Mouse (Mus musculus) midbrain, postnatal 0 days (tissue): ENCODE results near the gene Rora. TPM values are rescaled to one million over a fixed set of nuclear protein-coding genes. Genes with fewer than 3 reads are reported as not detected.

Experiments used
- ATAC-seq: fragments of 200-750 bp; cut with Nextera tagmentation; 2 replicates; pipeline ENCODE4 v1.8.0; 2017; ENCODE audit warnings: moderate number of reproducible peaks, mild to moderate bottlenecking, moderate TSS enrichment, moderate library complexity; ENCODE audit not compliant: low FRiP score
- DNase-seq: peaks from one replicate; pipeline ENCODE4 v3.0.0-alpha.2; 2015; ENCODE audit warnings: low spot score
- H3K27ac ChIP-seq: fragments of 300-500 bp; sonication (generic); 2 replicates; pipeline ENCODE4 v1.5.1; 2014; ENCODE audit warnings: low read depth, mild to moderate bottlenecking, low read length, mixed read lengths
- H3K27me3 ChIP-seq: fragments of 300-500 bp; sonication (generic); 2 replicates; pipeline ENCODE4 v1.6.1; 2014; ENCODE audit warnings: low read length, control low read depth, mixed read lengths; ENCODE audit not compliant: insufficient read depth
- H3K36me3 ChIP-seq: fragments of 300-500 bp; sonication (generic); 2 replicates; pipeline ENCODE4 v1.6.1; 2014; ENCODE audit warnings: low read length, control low read depth, mixed read lengths; ENCODE audit not compliant: insufficient read depth
- H3K4me1 ChIP-seq: fragments of 300-500 bp; sonication (generic); 2 replicates; pipeline ENCODE4 v1.6.1; 2014; ENCODE audit warnings: mild to moderate bottlenecking, control low read depth, antibody characterized with exemption, low read length, mixed read lengths; ENCODE audit not compliant: insufficient read depth
- H3K4me2 ChIP-seq: fragments of 300-500 bp; sonication (generic); 2 replicates; pipeline ENCODE4 v1.6.1; 2014; ENCODE audit warnings: low read depth, mild to moderate bottlenecking, low read length, mixed read lengths; ENCODE audit not compliant: poor library complexity, severe bottlenecking
- H3K4me3 ChIP-seq: fragments of 300-500 bp; sonication (generic); 2 replicates; pipeline ENCODE4 v1.5.1; 2014; ENCODE audit warnings: low read depth, mild to moderate bottlenecking, low read length, moderate library complexity
- H3K9ac ChIP-seq: fragments of 300-500 bp; sonication (generic); replicated peaks from 2 replicates; pipeline ENCODE4 v1.6.1; 2014; ENCODE audit warnings: mild to moderate bottlenecking, low read length, moderate library complexity, mixed read lengths; ENCODE audit not compliant: poor library complexity, severe bottlenecking
- H3K9me3 ChIP-seq: fragments of 300-500 bp; sonication (generic); 2 replicates; pipeline ENCODE4 v1.6.1; 2016; ENCODE audit warnings: low read length, control low read depth
- CTCF ChIP-seq: IDR thresholded peaks from 2 replicates; pipeline ENCODE4 v1.5.1; 2016; ENCODE audit warnings: antibody characterized with exemption, mild to moderate bottlenecking
- WGBS: fragments of 180-500 bp; shearing (Covaris S2); extraction: QIAGEN DNeasy Blood & Tissue Kit; methylation state at CpG from one replicate; pipeline ENCODE4 v1.1.7; 2014; 5-methylcytosine and 5-hydroxymethylcytosine counted together
- polyA plus RNA-seq: library from polyadenylated mRNA; unstranded; fragments of >200 nt; fragmentation: Nextera tagmentation; extraction: Ambion mirVana; gene quantifications from 2 replicates; pipeline ENCODE4 v1.2.1, GENCODE M21; 2015
- total RNA-seq: library from RNA; depleted of rRNA; stranded (reverse); fragments of >200 nt; gene quantifications from 2 replicates; pipeline ENCODE4 v1.2.3, GENCODE M21; 2014

Rora gene
- total and polyA plus RNA-seq, 2 experiments from 2014 or later, result 28.2 to 49.6 TPM

GRCm38 (mm10) chr9:68695496-68695969 is 41.9 kb downstream of the Rora start:
- H3K9me3 ChIP-seq, result no peaks in the 10 kb centered on the region
- no peak for TF ChIP-seq CTCF
- 44% methylated on average over 16 of the region's 16 CpGs for WGBS
- no peaks in the 10 kb centered on the region for H3K36me3 ChIP-seq
- H3K9ac ChIP-seq, result no peak overlapping the region
- H3K27ac ChIP-seq, result no peak overlapping the region
- ATAC-seq (no peak), DNase-seq (peak; percentile 63)
- H3K27me3 ChIP-seq, result no peaks in the 10 kb centered on the region
- H3K4me1 ChIP-seq, result no peaks in the 10 kb centered on the region
- no peak overlapping the region for H3K4me2 ChIP-seq
- no peak overlapping the region for H3K4me3 ChIP-seq

GRCm38 (mm10) chr9:68696425-68696956 is 42.9 kb downstream of the Rora start:
- Histone ChIP-seq H3K36me3 (no peaks in the 10 kb centered on the region), H3K27me3 (no peaks in the 10 kb centered on the region), H3K9ac (no peak overlapping the region), H3K9me3 (no peaks in the 10 kb centered on the region), H3K4me1 (no peaks in the 10 kb centered on the region), H3K4me3 (no peak overlapping the region), H3K4me2 (no peak overlapping the region), H3K27ac (no peak overlapping the region)
- ATAC-seq (no peak), DNase-seq (no peak)
- WGBS, result 94% methylated on average over 3 of the region's 3 CpGs
- no peak for TF ChIP-seq CTCF

GRCm38 (mm10) chr9:68699341-68699740 is 45.8 kb downstream of the Rora start:
- H3K9ac ChIP-seq, result no peak overlapping the region
- H3K4me2 ChIP-seq, result no peak overlapping the region
- WGBS, result 94% methylated on average over 1 of the region's 1 CpGs
- H3K9me3 ChIP-seq, result no peaks in the 10 kb centered on the region
- no peaks in the 10 kb centered on the region for H3K4me1 ChIP-seq
- no peak overlapping the region for H3K27ac ChIP-seq
- ATAC-seq (no peak), DNase-seq (no peak)
- no peak for TF ChIP-seq CTCF
- H3K36me3 ChIP-seq, result no peaks in the 10 kb centered on the region
- H3K4me3 ChIP-seq, result no peak overlapping the region
- H3K27me3 ChIP-seq, result no peaks in the 10 kb centered on the region

GRCm38 (mm10) chr9:68699856-68700255 is 46.3 kb downstream of the Rora start:
- Histone ChIP-seq H3K4me3 (no peak overlapping the region), H3K36me3 (no peaks in the 10 kb centered on the region), H3K27ac (no peak overlapping the region), H3K4me1 (no peaks in the 10 kb centered on the region), H3K27me3 (no peaks in the 10 kb centered on the region), H3K9ac (no peak overlapping the region), H3K4me2 (no peak overlapping the region), H3K9me3 (no peaks in the 10 kb centered on the region)
- no peak for TF ChIP-seq CTCF
- DNase-seq (no peak), ATAC-seq (no peak)
- 67% methylated on average over 4 of the region's 4 CpGs for WGBS

DNA sequence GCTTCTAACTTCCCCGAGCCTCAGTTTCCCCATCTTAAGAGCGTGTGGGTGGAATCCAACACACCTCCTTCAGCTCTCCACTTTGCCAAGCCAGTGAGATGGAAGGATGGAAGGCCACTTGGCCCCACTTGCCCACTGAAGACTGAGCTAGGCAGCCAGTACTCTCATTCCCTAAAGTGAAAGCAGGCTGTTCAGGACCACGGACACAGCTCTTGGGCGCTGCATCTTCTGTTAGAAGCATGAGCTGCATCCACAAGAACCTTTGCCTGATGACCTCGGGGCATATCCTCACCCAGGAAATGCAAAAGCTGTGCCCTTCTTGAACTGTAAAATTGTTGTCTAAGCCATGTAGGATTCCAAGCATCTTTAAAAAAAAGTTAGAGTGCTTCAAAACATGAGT is 54.0 kb downstream of the Rora start:
- DNase-seq, result no peak
- WGBS, result 70% methylated on average over 5 of the region's 5 CpGs
- no peak overlapping the region for H3K27ac ChIP-seq
- H3K9me3 ChIP-seq, result no peaks in the 10 kb centered on the region
- no peak overlapping the region for H3K9ac ChIP-seq
- no peaks in the 10 kb centered on the region for H3K36me3 ChIP-seq
- no peaks in the 10 kb centered on the region for H3K4me1 ChIP-seq
- no peaks in the 10 kb centered on the region for H3K27me3 ChIP-seq
- no peak overlapping the region for H3K4me2 ChIP-seq
- H3K4me3 ChIP-seq, result no peak overlapping the region
- no peak for TF ChIP-seq CTCF
- no peak for ATAC-seq

GRCm38 (mm10) chr9:68709232-68709631 is 55.6 kb downstream of the Rora start:
- no peak for TF ChIP-seq CTCF
- Histone ChIP-seq H3K36me3 (no peaks in the 10 kb centered on the region), H3K4me3 (no peak overlapping the region), H3K9me3 (no peaks in the 10 kb centered on the region), H3K27ac (no peak overlapping the region), H3K9ac (no peak overlapping the region), H3K4me2 (no peak overlapping the region), H3K4me1 (no peaks in the 10 kb centered on the region), H3K27me3 (no peaks in the 10 kb centered on the region)
- 49% methylated on average over 8 of the region's 8 CpGs for WGBS
- DNase-seq (peak; percentile 30), ATAC-seq (no peak)
